Mouse (Mus musculus) intestine, embryonic 16.5 days (tissue): ENCODE measurements around the gene Syt2. TPM values are rescaled to one million over a fixed set of nuclear protein-coding genes. Genes with fewer than 3 reads are reported as not detected.

Source experiments
- ATAC-seq: fragments of 200-750 bp; cut with Nextera tagmentation; 2 replicates; pipeline ENCODE4 v1.8.0; 2017; ENCODE audit warnings: moderate TSS enrichment, moderate library complexity
- H3K27ac ChIP-seq: fragments of 300-500 bp; sonication (generic); 2 replicates; pipeline ENCODE4 v1.5.1; 2014; ENCODE audit warnings: mild to moderate bottlenecking, low read length
- H3K27me3 ChIP-seq: fragments of 300-500 bp; sonication (generic); replicated peaks from 2 replicates; pipeline ENCODE4 v1.6.1; 2014; ENCODE audit warnings: low read length, control low read depth, mixed read lengths; ENCODE audit not compliant: control insufficient read depth, insufficient read depth
- H3K36me3 ChIP-seq: fragments of 300-500 bp; sonication (generic); 2 replicates; pipeline ENCODE4 v1.6.1; 2014; ENCODE audit warnings: low read length, control low read depth; ENCODE audit not compliant: control insufficient read depth, insufficient read depth
- H3K4me1 ChIP-seq: fragments of 300-500 bp; sonication (generic); 2 replicates; pipeline ENCODE4 v1.6.1; 2014; ENCODE audit warnings: low read length, control low read depth, mixed read lengths; ENCODE audit not compliant: control insufficient read depth, insufficient read depth
- H3K4me2 ChIP-seq: fragments of 300-500 bp; sonication (generic); 2 replicates; pipeline ENCODE4 v1.6.1; 2014; ENCODE audit warnings: low read depth, low read length, control low read depth
- H3K4me3 ChIP-seq: fragments of 300-500 bp; sonication (generic); 2 replicates; pipeline ENCODE4 v1.5.1; 2014; ENCODE audit warnings: mild to moderate bottlenecking, low read length
- H3K9ac ChIP-seq: fragments of 300-500 bp; sonication (generic); 2 replicates; pipeline ENCODE4 v1.6.1; 2014; ENCODE audit warnings: low read depth, low read length
- H3K9me3 ChIP-seq: fragments of 300-500 bp; sonication (generic); 2 replicates; pipeline ENCODE4 v1.6.1; 2016; ENCODE audit warnings: low read length, control low read depth; ENCODE audit not compliant: control insufficient read depth
- WGBS: fragments of 180-500 bp; shearing (Covaris S2); extraction: QIAGEN DNeasy Blood & Tissue Kit; methylation state at CpG from one replicate; pipeline ENCODE4 v1.1.7; 2014; 5-methylcytosine and 5-hydroxymethylcytosine counted together
- polyA plus RNA-seq: library from polyadenylated mRNA; unstranded; fragments of >200 nt; fragmentation: Nextera tagmentation; extraction: Ambion mirVana; gene quantifications from 2 replicates; pipeline ENCODE4 v1.2.1, GENCODE M21; 2015

Gene Syt2
- polyA plus RNA-seq, 1 experiment from 2014 or later, result 1.1 TPM

DNA sequence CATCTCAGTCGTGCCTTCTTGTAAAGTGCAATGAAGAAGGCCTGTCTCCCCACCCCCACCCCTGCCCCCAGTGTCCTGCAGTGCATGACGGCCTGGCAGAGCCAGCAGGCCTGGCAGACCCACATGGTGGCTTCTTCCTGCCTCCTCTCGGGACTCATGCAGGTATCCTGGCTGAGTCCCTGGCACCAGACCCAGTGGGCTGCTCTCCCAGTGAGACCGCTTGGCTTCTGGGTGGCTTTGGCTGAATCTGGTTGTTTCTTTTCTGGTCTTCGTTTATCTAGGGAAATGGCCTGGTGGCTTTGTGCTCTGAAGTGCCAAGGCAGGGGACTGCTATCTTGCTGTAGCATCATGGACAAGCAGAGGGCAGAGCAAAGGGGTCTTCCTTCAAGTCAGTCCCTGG is 68.6 kb downstream of the Syt2 start:
- H3K36me3 ChIP-seq, result no peaks in the 10 kb centered on the region
- 64% methylated on average over 5 of the region's 5 CpGs for WGBS
- ATAC-seq, result no peak
- H3K4me1 ChIP-seq, result 0 out of 2 replicates have a peak, but pooled peaks cover 3% of the 10 kb centered on the region
- no peak overlapping the region for H3K4me3 ChIP-seq
- H3K9ac ChIP-seq, result no peak overlapping the region
- no peak overlapping the region for H3K4me2 ChIP-seq
- no peaks in the 10 kb centered on the region for H3K27me3 ChIP-seq
- no peaks in the 10 kb centered on the region for H3K9me3 ChIP-seq
- no peak overlapping the region for H3K27ac ChIP-seq

- Histone ChIP-seq H3K27ac (no peak overlapping the region), H3K4me2 (no peak overlapping the region), H3K9ac (no peak overlapping the region), H3K4me3 (no peak overlapping the region), H3K9me3 (no peaks in the 10 kb centered on the region), H3K4me1 (no peaks in the 10 kb centered on the region), H3K36me3 (no peaks in the 10 kb centered on the region), H3K27me3 (no peaks in the 10 kb centered on the region)
- WGBS, result 77% methylated on average over 12 of the region's 12 CpGs
- no peak for ATAC-seq
Observed at GRCm38 (mm10) chr1:134719718-134720304, 73.3 kb downstream of the Syt2 start.

- Histone ChIP-seq H3K27me3 (no peaks in the 10 kb centered on the region), H3K27ac (no peak overlapping the region), H3K9ac (no peak overlapping the region), H3K36me3 (no peaks in the 10 kb centered on the region), H3K4me1 (no peaks in the 10 kb centered on the region; the same call in 1 of the 2 replicates), H3K9me3 (no peaks in the 10 kb centered on the region), H3K4me3 (no peak overlapping the region), H3K4me2 (no peak overlapping the region)
- 79% methylated on average over 5 of the region's 5 CpGs for WGBS
- no peak for ATAC-seq
Observed at GRCm38 (mm10) chr1:134721486-134721885, 75.0 kb downstream of the Syt2 start.

- Histone ChIP-seq H3K9me3 (no peaks in the 10 kb centered on the region), H3K4me2 (no peak overlapping the region), H3K4me3 (no peak overlapping the region), H3K27ac (no peak overlapping the region), H3K27me3 (no peaks in the 10 kb centered on the region), H3K4me1 (peaks cover 14% of the 10 kb centered on the region), H3K9ac (no peak overlapping the region), H3K36me3 (no peaks in the 10 kb centered on the region)
- ATAC-seq, result no peak
- 88% methylated on average over 7 of the region's 7 CpGs for WGBS
Observed at GRCm38 (mm10) chr1:134722891-134723290, 76.4 kb downstream of the Syt2 start.

GRCm38 (mm10) chr1:134725276-134725675 is 78.8 kb downstream of the Syt2 start:
- H3K27ac ChIP-seq, result no peak overlapping the region
- ATAC-seq, result 0 out of 2 replicates have a peak, but pooled peaks have one; percentile 28
- H3K4me2 ChIP-seq, result no peak overlapping the region
- 45% methylated on average over 5 of the region's 5 CpGs for WGBS
- H3K9ac ChIP-seq, result no peak overlapping the region
- H3K4me3 ChIP-seq, result no peak overlapping the region
- H3K4me1 ChIP-seq, result peaks cover 24% of the 10 kb centered on the region
- H3K36me3 ChIP-seq, result no peaks in the 10 kb centered on the region
- no peaks in the 10 kb centered on the region for H3K27me3 ChIP-seq
- H3K9me3 ChIP-seq, result no peaks in the 10 kb centered on the region

- 91% methylated on average over 7 of the region's 7 CpGs for WGBS
Observed at GRCm38 (mm10) chr1:134726480-134726879, 80.0 kb downstream of the Syt2 start.

GRCm38 (mm10) chr1:134727256-134727655 is 80.8 kb downstream of the Syt2 start:
- Histone ChIP-seq H3K27ac (no peak overlapping the region), H3K9me3 (no peaks in the 10 kb centered on the region), H3K4me3 (no peak overlapping the region), H3K27me3 (no peaks in the 10 kb centered on the region), H3K4me2 (no peak overlapping the region), H3K36me3 (no peaks in the 10 kb centered on the region), H3K9ac (no peak overlapping the region), H3K4me1 (peaks cover 24% of the 10 kb centered on the region)
- ATAC-seq, result peak; percentile 76
- WGBS, result 29% methylated on average over 8 of the region's 8 CpGs

More at GRCm38 (mm10) chr1:134726480-134726879, 80.0 kb downstream of the Syt2 start:
- no peak overlapping the region for H3K27ac ChIP-seq
- no peaks in the 10 kb centered on the region for H3K27me3 ChIP-seq
- H3K9me3 ChIP-seq, result no peaks in the 10 kb centered on the region
- H3K9ac ChIP-seq, result no peak overlapping the region
- peaks cover 24% of the 10 kb centered on the region for H3K4me1 ChIP-seq
- H3K36me3 ChIP-seq, result no peaks in the 10 kb centered on the region
- no peak overlapping the region for H3K4me2 ChIP-seq
- no peak for ATAC-seq
- H3K4me3 ChIP-seq, result no peak overlapping the region

GRCm38 (mm10) chr1:134733659-134734058 is 87.2 kb downstream of the Syt2 start:
- ATAC-seq, result peak; percentile 82
- H3K4me1 ChIP-seq, result peaks cover 3% of the 10 kb centered on the region; the same call in 1 of the 2 replicates
- H3K36me3 ChIP-seq, result no peaks in the 10 kb centered on the region
- no peak overlapping the region for H3K4me2 ChIP-seq
- no peak overlapping the region for H3K9ac ChIP-seq
- H3K9me3 ChIP-seq, result no peaks in the 10 kb centered on the region
- WGBS, result 58% methylated on average over 5 of the region's 5 CpGs
- no peak overlapping the region for H3K4me3 ChIP-seq
- no peak overlapping the region for H3K27ac ChIP-seq
- no peaks in the 10 kb centered on the region for H3K27me3 ChIP-seq

DNA sequence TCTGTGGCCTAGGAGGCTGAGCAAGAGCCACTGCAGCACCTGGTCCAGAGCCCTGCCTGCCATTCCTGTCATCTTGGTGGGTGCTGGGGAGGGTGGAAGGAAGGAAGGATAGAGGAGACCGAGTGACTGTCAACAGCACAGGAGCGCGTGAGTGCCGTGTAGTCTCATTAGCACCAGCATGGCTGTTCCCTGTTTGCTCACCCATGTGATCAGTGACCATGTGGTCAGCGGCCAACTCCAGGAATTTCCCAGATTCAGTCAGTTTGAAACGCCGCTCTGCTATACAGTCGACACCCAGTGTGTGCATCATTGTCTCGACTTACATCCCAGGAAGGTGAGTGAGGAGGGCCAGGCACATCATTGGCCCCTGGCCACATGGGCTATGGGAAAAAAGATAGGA is 91.0 kb downstream of the Syt2 start:
- Histone ChIP-seq H3K4me2 (no peak overlapping the region), H3K4me1 (peaks cover 4% of the 10 kb centered on the region), H3K27me3 (no peaks in the 10 kb centered on the region), H3K27ac (no peak overlapping the region), H3K36me3 (no peaks in the 10 kb centered on the region), H3K9me3 (no peaks in the 10 kb centered on the region), H3K4me3 (no peak overlapping the region), H3K9ac (no peak overlapping the region)
- no peak for ATAC-seq
- WGBS, result 66% methylated on average over 9 of the region's 9 CpGs

DNA sequence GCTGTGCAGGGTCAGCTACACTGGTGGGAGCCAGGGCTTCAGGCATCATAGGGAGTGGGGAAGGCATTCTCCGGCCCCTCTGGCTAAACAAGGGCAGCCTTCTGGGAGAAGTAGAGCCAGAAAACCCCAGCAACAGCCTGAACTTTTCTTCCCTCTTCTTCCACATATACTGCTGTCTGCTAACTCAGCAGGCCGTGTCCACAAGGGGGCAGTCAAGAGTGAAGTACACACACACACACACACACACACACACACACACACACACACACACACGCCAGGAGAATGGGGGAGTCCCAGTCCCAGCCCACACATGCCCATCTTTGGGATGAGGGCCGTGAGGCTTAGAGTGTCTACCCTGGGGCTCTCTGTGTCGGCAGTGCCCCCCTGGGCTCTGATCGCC is 95.0 kb downstream of the Syt2 start:
- 74% methylated on average over 6 of the region's 6 CpGs for WGBS
- Histone ChIP-seq H3K27ac (no peak overlapping the region), H3K4me2 (no peak overlapping the region), H3K9ac (no peak overlapping the region), H3K4me3 (no peak overlapping the region), H3K9me3 (no peaks in the 10 kb centered on the region), H3K4me1 (peaks cover 6% of the 10 kb centered on the region), H3K36me3 (no peaks in the 10 kb centered on the region), H3K27me3 (peaks cover under 1% of the 10 kb centered on the region; the same call in 1 of the 2 replicates)
- ATAC-seq, result peak; percentile 26; the same call in 1 of the 2 replicates
